Comparison of ENCODE assay signal across 14 mouse cellular contexts in genomic region chr16:49887290-49887689, GRCm38 (mm10).
"Had no signal": no experiment of that assay in that cellular context is flagged by ENCODE, and none has a peak within 500 bp of the region (broad histone marks: within the 10 kb centered on the region; RNA-seq: fewer than 3 reads in every experiment).

No protein-coding gene starts in this region.

- DNase-seq: kidney, adult 2 months; kidney, postnatal 14 days; layer of hippocampus, adult 9-11 months; midbrain, embryonic 14.5 days; retina, postnatal 1 day; thymus, postnatal 36 days had no signal

- H3K27ac ChIP-seq: hindbrain, postnatal 0 days; kidney, embryonic 15.5 days; limb, embryonic 12.5 days; liver, embryonic 15.5 days; midbrain, embryonic 10.5 days; neural tube, embryonic 15.5 days had no signal

- H3K4me3 ChIP-seq: kidney, embryonic 15.5 days; limb, embryonic 12.5 days; liver, embryonic 15.5 days; lung, embryonic 15.5 days; midbrain, embryonic 10.5 days; myocyte; neural tube, embryonic 15.5 days had no signal
